Mouse (Mus musculus): ENCODE measurements around the gene Olfr156.
A peak's percentile ranks its signal among the peaks of the same experiment; 100 is the strongest.
"Not testable (repeated sequence)": the region's sequence is repeated elsewhere in the genome, so short reads cannot be mapped to it uniquely, and the experiment has no call there.

Gene Olfr156

DNA sequence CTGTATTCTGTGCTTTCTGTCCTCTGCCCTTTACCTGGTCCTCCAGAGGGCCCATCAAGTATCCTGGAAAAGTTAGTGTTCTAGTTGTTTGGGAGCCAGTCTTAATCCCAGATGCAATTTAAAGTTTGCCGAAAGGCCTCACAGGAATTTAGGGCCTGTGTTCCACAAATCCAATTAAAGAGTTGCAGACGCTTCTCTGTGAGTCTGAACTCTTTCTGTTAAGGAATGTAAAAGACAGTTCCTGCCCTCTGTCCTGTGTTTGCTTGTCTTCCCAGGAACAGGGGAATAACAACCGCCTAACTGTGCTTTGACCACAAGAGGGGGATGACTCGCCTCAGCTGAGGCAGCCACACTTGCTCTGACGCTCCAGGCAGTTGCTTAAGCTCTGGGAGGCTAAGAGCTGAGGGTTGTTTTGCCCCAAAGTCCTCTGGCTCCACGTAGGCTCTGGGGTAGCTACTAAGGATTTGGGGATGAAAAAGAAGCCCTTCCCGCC, at the start of gene Olfr156:
Gene Olfr156 (minus strand): TSS at position 51 of the 493 bp plus-strand sequence.
- no peak for DNase-seq

DNA sequence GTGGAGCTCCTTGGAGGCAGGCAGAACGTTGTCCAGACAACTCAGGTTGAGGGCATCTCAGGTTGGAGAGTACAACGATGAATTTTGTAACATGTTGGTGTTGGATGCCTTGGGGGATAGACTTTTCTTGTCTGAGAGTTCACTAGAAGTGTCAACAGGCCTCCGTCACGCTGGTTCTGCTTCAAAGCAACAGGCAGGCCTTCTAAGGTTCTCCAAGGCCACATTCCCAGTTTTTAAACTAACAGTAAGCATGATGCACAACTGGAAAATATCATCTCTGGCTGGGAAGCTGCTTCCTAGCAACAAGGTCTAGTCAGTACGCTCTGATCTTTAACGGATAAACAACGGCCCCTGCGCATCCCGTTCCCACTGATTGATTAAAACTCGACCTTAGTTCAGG, 46.1 kb upstream of the Olfr156 start:
- no peak for DNase-seq

DNA sequence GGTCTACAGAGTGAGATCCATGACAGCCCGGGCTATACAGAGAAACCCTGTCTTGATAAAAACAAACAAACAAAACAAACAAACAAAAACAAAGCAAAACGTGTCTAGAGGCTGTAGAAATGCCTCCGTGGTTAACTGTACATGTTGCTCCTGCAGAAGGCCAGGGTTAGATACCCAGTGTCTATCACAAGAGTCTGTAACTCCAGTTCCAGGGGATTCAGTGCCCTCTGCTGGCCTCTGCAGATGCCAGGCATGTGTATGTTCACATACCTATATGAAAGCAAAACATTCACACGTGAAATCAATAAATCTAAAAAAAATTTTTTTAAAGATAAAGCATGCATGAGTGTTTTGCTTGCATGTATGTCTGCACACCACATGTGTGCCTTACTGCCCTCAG, 39.6 kb upstream of the Olfr156 start:
- DNase-seq: no peak

DNA sequence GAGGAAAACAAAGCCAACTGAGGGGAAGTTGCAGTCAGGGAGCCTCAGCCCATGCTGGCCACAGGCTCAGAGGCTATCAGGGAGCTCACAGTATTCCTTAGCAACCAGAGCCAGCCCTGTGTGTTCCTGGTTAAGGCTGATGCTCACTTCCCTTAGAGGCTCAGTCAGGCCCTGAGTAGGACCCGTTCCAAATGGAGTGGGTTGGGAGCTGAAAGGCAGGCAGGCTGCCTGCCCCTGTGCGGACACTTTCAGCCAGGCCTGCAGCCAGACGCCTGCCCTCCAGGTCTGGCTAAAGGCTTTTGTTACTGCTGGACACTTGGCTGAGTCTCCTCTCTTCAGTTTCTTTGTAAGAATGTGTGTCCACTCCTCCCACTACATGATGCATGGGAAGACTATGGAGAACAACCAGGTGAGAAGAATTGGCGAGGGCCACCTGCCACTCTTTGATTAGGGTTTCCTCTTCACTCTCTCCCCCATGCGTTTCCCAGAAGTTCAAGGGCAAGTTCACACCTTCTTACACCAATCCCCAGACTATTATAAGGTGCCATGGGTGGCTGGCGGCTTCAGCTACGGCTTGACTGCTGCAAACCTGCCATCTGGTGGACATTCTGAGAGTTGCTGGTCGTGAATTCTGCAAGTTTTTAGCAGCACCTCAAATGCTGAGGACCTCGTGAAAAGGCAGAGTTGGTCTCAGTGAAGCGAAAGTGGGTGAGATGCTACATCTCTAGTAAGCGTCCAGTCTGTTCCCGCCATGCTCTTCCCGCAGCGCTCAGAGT, 37.2 kb upstream of the Olfr156 start:
- DNase-seq: peak; percentile 63 to 72

- DNase-seq: no peak
These were observed 36.2 kb upstream of the Olfr156 start for GRCm38 (mm10) chr4:43859886-43860285.

GRCm38 (mm10) chr4:43854101-43854500, 30.4 kb upstream of the Olfr156 start:
- no peak for DNase-seq

DNA sequence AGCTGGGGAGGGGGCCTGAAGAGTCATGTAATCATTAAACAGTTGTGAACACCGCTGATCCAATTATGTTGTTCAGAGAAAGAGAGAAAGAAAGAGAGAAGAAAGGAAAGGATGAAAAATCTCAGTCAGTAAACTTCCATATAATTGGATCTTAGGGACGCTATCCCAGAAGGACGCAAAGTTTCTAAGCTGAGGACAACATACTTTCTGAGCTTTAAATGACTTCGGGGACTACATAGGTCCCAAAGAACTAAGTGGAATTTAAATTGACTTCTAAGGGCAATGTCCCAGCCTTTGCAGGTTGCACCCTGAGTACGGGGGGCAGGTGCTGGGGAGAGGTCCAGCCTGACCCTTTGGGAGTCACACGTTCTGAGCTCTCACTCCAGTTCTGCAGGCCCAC, 27.6 kb upstream of the Olfr156 start, which contains the start of gene Olfr155:
Gene Olfr155 (plus strand): TSS at position 301 of the 400 bp plus-strand sequence.
- DNase-seq: no peak

DNA sequence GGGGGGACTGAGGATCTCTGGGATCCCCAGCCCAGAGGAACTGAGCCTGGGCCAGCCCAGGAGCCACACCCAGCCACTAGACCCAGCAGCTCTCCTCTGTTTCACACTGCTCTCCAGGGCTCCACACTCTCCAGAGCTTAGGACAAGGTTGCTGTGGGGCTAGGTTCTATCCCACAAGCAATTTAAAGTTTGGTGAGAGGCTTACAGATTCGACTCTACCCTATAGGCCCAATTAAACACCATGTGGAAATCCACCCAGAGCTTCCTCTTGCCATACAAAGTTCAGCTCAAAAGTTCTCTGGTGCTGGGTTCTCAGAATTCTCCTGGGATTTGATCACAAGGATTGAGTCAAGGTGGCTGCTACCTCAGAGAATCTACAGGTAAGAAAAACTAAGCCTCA, 16.4 kb upstream of the Olfr156 start, which contains the start of gene Olfr157:
Gene Olfr157 (minus strand): TSS at position 101 of the 400 bp plus-strand sequence.
- no peak for DNase-seq

DNA sequence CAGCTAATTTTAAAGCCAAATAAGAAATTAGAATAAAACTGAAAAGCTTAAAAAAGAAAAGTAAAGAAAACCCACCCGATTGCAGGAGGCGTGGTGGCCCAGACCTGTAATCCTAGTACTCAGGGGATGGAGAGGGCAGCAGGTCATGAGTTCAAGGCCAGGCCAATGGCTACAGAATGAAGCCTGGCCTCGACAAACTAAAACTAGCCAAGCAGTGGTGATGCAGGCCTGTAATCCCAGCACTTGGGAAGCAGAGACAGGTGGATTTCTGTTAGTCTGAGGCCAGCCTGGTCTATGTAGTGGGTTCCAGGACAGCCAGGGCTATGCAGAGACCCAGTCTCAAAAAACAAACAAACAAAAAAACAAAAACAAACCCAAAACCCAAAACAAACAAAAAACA, 14.6 kb upstream of the Olfr156 start:
- no peak for DNase-seq

- DNase-seq: no peak
These were observed 11.1 kb upstream of the Olfr156 start for GRCm38 (mm10) chr4:43834749-43835148.

DNA sequence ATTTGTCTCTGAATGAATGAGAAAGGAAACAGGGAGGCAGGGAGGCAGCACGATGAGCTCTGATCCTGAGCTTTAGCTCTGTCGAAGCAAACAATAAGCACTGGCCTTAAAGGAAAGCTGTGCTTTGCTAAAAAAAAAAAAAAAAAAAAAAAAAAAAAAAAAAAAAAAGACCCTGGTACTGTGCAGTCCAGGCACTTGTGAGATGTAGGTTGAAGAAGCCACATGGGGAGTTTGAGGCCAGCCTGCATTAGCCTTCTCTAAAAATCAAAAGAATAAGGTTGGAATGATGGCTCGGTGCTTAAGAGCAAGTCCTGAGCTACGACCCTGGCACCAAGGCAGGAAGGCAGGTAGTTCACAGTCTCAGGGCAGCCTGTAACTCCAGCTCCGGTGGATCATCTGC, 10.1 kb upstream of the Olfr156 start:
- no peak for DNase-seq

GRCm38 (mm10) chr4:43832031-43832430, 8.3 kb upstream of the Olfr156 start:
- no peak for DNase-seq

DNA sequence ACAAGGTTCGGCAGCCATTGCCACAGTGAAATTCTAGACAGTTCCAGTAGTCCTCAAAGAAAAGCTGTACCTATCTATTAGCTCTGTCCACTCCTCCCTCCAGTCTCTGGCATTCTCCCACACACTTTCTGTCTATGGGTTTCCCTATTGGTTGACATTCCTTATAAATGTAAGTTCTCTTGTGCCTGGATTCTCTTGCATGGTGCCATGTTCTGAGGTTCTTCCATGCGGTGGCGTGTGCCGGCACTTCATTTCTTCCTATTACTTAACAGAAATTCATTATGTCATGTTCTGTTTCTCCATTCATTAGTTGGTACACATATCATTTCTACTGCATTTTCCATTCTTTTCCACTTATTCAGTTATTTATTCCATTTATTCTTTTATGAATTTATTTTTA, 5.1 kb upstream of the Olfr156 start:
- DNase-seq: no peak

DNA sequence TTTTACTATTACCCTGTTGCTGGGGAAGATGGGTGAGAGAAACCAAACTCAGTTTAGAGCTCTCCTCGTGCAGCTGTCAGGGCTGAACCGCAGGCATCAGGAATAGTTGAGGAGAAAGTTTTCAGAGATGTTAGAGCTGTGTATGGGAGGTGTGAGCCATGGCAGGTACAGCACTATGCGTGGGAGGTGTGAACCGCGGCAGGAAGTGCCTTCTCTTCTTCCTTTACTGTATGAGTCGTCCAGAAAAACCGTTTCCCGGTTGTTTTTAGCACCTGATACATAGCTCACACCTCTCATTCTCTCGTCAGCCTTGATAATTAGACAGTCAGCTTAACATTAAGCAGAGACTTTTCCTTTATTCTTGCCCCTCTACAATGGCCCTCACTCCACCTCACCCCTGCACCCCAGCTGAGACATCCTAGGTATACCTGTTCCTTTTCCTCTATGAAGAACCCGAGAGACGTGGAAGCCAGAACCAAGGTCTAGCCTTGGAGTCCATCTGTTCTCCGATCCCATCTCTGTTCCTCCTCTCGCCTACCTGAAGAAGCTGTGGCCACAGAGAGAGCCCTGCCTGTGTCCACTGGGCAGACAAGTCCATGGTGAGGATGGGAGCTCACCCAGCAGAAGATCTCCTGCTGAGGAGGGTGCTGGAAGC, 672 bp downstream of the Olfr156 start:
- DNase-seq: no peak

GRCm38 (mm10) chr4:43798936-43799335, 24.8 kb downstream of the Olfr156 start:
- DNase-seq: no peak

- DNase-seq: not testable (repeated sequence)
These were observed 27.9 kb downstream of the Olfr156 start for GRCm38 (mm10) chr4:43795844-43796243.

GRCm38 (mm10) chr4:43795296-43795695, 28.4 kb downstream of the Olfr156 start:
- no peak for DNase-seq

DNA sequence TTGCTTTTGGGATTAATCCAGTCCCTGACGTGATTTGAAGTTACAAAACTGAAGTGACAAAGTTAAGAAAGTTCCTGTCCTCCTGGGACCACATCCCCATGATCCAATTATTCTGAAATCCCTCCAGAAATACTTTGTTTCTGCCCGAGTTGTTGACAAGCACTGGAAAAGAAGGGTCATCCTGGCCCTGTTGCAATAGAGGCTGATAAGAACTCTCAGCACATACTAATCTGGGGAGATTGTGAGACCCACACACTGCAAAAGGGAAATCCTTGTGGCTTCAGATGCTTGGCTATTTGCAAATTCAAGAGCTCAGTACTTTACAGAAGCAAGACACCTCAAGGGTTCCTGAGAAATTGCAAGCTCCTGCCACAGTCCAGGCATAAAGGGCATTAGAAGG, 51.4 kb downstream of the Olfr156 start:
- DNase-seq: no peak

DNA sequence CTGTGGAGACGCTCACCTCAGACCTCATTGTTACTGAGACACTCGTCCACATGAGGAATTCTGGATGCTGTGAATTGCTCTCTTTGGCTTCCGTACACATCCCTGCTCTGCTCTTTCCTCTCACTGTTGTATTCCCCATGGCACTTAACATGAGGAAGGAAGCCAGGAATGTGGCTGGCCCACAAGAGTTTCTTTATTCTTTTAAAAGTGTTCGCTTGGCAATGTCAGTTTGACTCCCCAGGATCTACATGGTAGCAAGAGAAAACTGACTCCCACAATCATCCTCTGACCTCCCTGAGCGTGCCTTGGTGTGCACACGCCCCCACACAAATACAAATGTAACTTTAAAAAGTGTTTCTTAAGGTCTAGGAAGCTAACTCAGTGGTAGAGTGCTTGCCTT, 52.1 kb downstream of the Olfr156 start:
- DNase-seq: no peak

- no peak for DNase-seq
These were observed 52.8 kb downstream of the Olfr156 start, which contains the start of gene Olfr159 for GRCm38 (mm10) chr4:43770909-43771308. Olfr159 (minus strand) TSS chr4:43771009.

Measured in cerebellum, postnatal 36 days (tissue).